Mouse (Mus musculus): ENCODE data around the gene St8sia4. TPM values are rescaled to one million over a fixed set of nuclear protein-coding genes. Genes with fewer than 3 reads are reported as not detected.

Gene St8sia4
- polyA plus RNA-seq (2017; shearing (Covaris generic)): 10 to 100 TPM; 50.7 to 56.5 TPM

- peak; percentile 84 for ATAC-seq
Observed at GRCm38 (mm10) chr1:95667435-95668252, at the start of gene St8sia4. Gene St8sia4, minus strand, starts transcription at chr1:95667571.

DNA sequence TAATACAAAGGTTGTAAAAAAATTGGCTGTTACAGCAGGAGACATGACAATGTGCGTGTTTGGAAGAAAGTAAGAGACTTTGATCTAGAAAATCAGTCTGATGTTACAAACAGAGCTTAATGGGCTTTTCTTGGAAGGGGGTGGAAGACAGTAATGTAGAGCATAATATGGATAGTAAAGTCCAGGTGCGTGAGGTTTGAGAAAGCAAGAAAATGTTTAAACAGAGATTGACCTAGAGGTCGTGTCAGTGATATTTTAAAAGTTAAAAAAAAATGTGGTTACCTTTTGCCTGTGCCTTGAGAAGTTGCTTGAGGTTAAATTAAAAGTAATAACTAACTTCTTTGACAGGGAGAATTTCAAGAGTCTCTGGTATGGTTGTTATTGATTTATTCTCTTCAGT is 41.8 kb upstream of the St8sia4 start:
- ATAC-seq: no peak

DNA sequence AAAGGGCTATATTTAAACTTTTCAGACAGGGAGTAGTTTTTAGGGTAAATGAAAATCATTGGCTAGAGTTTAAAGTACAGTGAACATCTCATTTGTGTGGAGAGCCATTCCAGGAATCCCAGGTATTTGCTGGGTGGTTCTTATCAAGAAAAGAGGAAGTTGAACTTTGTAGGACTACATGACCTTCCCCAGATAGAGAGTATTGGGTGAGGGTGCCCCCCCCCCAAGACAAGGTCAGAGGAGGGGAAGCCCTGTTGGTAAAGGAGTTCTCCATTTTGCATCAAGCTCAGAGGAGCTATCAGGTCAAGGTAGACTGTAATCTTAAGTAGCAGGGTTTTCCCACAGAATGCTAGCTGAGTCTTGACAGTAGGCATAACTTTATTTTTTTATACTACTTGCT is 32.5 kb upstream of the St8sia4 start:
- no peak for ATAC-seq

DNA sequence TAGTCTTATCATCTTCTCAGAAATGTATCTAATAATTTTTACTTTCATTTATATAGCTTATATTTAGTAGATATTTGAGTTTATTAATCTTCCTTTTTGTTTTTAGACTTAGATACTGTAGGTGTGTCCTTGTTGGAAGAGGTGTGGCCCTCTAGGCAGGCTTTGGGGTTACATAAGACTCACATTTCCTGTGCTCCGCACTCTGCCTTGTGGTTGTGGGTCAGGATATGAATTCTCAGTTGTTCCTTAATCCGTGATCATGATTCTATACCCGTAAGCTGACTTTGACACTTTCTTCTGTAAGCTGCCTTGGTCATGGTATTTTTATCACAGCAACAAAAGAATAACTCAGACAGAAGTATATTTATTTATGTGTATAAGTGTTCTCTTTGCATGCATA is 6.7 kb upstream of the St8sia4 start:
- peak; percentile 96 for ATAC-seq

DNA sequence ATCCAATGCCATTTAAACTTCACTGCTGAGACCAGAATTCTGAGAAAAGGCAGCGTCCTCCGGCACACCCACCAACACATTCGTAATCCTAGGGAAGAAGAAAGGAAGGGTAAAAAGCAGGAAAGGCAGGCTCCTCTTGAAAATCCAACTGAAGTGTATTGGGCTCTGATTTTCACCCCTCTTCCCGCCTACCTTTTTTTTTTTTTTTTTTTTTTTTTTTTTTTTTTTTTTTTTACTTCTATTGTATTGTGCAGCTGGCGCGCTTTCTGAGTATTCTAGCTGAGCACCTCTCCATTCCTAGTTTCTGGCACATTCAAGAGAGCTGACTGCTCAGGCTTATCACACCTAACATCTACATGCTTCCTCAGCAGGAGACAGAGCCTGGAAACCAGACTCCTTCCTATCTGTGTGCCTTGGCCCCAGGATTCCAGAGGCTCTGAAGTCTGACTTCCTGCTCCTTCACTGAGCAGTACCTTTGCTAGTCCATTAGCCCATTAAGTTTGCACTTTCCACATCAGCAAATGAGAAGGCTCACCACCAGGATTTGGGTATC is 958 bp upstream of the St8sia4 start:
- ATAC-seq: no peak

- peak; percentile 3 for ATAC-seq
Observed at GRCm38 (mm10) chr1:95666541-95667320, 640 bp downstream of the St8sia4 start.

DNA sequence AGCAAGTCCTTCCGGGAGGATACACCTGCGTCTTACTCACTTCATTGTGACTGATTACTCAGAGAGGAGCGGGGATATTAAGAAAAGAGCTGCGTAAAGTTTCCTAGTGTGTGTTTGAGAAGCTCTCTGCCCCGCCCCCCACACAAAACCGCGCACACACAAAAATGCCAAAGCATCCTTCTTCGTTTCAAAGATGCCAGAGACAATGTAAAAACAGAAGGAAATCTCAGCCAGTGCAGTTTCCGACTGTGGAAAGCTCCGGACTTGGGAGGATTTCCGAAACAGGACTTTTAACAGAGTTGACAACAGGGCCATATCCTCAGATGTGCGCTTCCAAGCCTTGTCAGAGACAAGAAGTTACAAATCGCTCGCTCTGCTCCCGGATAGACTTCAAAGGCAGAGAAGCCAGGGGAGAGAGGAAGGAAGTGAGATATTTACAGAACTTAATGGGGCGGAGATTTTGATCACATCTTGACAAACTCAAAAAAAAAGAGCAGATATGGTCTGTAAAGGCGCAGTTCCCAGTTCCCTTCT is 1.4 kb downstream of the St8sia4 start:
- peak; percentile 30 for ATAC-seq

GRCm38 (mm10) chr1:95664969-95665702 is 2.2 kb downstream of the St8sia4 start:
- peak; percentile 7 for ATAC-seq

DNA sequence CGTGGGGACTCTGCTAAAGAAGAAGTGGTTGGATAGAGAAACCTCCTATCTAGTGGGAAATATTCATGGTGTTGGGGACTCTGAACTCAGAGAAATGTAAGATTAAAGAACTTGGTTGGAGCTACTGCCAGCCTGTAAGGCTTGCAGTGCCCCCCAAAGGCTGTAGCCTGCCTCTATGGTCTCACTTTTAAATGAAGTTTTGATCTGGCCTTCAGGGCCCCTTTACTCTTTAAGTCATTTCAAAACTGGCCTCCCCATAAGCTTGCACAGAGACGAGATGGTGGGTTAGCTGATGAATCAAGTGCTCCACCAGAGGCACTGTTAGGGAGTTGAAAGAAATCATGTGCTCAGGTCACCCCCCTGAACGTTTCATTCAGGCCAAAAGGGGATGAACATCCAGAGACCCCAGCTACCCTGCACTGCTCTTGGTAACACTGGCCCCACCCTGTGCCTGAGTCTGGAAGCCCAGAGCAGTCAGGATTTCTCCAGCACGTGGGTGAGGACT is 3.0 kb downstream of the St8sia4 start:
- no peak for ATAC-seq

- peak; percentile 6 for ATAC-seq
Observed at GRCm38 (mm10) chr1:95657051-95657668, 10.2 kb downstream of the St8sia4 start.

- ATAC-seq: peak; percentile 92
Observed at GRCm38 (mm10) chr1:95655564-95655963, 11.8 kb downstream of the St8sia4 start.

DNA sequence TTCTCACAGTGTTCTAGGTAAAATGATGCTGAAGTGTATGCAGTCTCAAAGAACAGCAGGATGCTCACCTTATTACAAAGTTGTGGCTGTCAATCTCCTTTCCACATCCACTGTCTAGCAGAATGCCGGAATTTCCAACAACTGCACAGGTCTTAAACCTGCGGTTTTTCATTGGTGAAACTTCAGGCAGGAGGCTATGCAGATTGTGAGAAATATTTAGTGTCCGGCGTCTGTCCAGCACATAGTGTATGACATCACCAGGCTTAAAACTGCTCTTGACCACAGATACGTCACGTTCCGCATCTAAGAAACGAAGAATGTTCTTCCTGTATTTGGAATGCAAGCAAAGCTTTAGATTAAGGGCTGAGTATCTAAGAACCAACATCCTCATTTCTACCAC is 13.9 kb downstream of the St8sia4 start:
- no peak for ATAC-seq

GRCm38 (mm10) chr1:95644292-95644691 is 23.1 kb downstream of the St8sia4 start:
- peak; percentile 20 for ATAC-seq

GRCm38 (mm10) chr1:95639001-95639400 is 28.4 kb downstream of the St8sia4 start:
- ATAC-seq: no peak

DNA sequence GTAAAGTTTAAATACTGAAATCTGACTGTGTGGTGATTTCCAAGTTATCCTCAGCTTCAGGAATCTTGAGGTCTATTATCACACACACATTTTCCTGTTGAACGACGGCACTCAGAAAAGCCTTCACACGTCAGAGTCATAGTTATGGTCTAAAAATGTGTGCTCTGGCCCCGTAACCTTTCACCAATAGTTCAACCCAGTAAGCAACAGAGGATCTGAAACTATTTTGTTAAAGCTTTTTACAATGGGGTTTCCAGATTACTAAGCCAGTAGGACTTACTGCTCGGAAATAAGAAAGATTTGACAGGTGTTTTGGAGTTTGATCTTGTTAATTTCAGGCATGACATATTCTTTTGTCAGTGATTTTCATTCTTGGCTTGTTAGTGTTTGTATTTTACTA is 43.0 kb downstream of the St8sia4 start:
- peak; percentile 36 for ATAC-seq

DNA sequence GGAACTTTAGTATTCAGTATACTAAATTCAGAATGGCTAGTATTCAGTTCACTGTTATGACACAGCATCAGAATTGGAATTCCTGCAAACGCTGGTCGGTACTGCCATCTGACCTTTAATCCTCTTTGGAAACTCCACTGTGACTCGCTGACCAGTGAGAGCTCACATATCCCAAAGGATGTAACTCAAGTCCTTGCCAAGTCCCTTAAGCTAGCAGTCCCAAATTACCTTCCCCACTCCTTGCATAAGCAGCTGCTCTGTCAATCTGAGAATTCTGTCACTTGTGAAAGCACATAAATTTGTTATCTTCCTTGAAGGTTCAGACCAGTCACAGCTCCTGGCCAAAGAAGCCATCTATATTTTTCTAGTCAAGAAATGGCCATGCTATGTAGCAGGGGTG is 48.7 kb downstream of the St8sia4 start:
- no peak for ATAC-seq

DNA sequence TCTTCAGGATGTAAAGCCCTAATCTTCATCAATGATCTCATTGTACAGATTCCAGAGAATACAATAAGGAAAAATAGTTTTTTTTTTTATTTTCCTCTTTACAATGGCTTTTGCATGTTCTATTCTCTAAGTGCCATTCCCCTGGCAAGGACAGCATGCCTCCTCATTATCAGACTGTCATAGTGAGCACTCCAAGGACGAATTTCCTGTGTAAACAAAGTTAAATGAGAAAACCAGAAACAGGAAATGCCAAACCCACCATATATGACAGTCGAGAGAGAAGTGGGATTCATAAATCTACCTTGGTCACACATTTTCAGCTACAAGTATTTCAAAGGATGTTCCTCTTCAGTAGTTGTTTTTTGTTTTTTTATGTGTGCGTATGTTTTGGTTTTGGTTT is 49.2 kb downstream of the St8sia4 start:
- ATAC-seq: peak; percentile 22

- no peak for ATAC-seq
Observed at GRCm38 (mm10) chr1:95610017-95610416, 57.4 kb downstream of the St8sia4 start.

GRCm38 (mm10) chr1:95609045-95609444 is 58.3 kb downstream of the St8sia4 start:
- no peak for ATAC-seq

GRCm38 (mm10) chr1:95605458-95605857 is 61.9 kb downstream of the St8sia4 start:
- ATAC-seq: peak; percentile 68

GRCm38 (mm10) chr1:95598108-95598507 is 69.3 kb downstream of the St8sia4 start:
- ATAC-seq: no peak

DNA sequence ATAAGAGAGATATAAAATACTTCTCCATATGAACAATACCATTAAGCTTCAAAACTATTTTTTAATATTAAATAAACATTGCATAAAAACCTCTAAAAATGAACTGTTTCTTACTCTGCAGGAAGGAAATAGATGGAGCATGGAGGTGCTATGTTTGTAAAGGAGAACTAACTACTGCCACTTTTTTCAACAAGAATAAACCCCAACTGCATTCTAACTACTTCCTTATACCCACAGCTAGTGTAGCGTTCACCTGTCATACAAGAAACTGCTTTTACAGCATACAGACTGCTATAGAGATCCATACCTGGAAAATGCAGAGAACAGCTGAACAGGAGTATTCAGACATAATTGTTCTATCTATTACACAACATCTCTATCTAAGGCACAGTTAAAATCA is 70.5 kb downstream of the St8sia4 start:
- no peak for ATAC-seq
